Mouse (Mus musculus) lung, postnatal 10 days (tissue): Measurements from ENCODE around the gene Pygo1.

ENCODE experiments used
- DNase-seq: peaks from one replicate; pipeline ENCODE4 v3.0.0; 2021

The Pygo1 gene

GRCm38 (mm10) chr9:72925021-72925934, at the start of gene Pygo1:
Gene Pygo1 (plus strand): TSS chr9:72925645.
- DNase-seq, result peak; percentile 70

GRCm38 (mm10) chr9:72875878-72876277, 49.6 kb upstream of the Pygo1 start:
- no peak for DNase-seq

DNA sequence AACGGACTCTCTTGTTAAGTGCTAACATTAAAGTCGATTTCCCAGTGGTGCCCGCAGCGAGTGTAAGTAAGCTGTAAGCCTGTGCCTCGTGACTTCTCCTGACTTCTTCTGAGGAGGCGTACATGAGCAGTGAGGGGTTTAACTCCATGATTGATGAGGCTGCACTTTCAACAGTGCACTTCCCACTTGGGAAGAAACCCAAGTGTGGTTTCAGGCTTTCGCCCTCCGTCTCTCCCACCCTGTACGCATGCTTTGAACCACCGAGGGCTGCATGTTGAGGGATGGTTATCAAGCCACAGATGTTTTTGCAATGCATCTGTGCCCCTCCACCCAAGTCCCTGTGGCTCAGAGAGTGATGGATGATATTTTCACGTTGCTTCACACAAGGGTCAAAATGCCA, 47.5 kb upstream of the Pygo1 start:
- no peak for DNase-seq

DNA sequence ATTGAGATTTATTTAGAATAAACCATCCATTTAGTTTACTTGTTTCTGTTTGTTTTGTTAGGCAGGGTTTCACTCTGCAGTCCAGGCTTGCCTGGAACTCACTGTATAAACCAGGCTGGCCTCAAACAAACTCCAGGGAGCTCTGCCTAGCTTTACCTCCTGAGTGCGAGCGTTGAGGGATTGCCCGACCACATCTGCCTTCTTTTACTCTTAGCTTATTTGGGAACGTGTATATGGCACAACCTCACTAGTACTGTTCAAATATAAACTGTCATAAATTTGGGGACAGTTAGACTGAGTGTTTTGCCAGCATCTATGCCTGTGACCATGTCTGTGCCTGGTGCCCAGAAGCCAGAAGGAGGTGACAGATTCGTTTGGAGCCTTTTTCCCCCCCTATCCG, 46.8 kb upstream of the Pygo1 start:
- no peak for DNase-seq

DNA sequence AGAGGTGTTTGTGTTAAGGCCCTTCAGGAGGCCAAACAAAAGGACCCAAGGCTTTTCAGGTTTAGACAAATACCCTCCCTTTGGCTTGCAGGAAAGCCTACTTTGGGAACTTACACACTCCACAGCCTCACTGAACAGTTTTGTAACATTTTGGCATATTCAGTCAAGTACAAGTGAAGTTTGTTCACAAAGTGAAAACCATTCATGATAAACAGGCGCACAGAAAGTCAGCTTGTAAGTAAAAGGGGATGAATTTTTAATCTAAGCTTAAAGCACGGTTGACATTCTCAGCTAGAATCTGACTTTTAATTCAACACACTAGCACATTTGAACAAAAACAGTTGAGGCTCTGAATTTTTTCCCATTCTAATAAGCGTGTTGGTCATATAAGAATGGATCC, 45.8 kb upstream of the Pygo1 start:
- DNase-seq, result no peak

DNA sequence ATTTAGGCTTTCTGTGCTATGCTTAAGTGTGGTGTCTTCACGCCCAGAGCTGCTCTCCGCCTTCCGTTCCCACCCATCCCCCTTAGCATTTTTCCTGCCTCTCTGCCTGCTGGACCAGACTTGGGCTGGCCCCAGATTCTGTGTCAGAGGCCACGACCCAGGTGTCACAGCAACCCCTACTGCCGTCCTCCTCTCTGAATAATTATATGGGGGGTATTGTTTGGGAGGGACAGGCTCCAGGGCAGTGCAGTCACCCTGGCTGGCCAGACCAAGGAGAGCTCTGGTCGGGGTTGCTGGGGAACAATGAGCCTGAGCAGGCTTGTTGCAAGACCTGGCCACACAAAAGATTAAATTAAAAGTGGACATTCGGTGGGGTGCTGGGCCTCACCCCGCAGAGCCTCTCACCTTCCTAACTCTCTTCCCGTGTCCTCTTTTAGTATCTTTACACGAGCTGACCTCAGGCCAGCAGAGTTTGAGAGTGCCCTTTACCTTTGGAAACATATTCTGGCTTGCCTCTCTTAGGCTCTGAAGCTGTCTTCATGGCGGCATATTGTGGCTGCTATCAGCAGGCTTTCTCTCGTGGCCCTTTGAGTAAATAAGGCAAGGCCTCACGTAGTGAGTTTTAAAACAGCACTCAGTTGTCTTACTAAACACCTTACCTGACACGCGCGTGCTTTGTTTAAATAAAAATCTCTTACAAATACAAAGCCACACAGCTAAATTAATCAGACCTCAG, 45.1 kb upstream of the Pygo1 start:
- DNase-seq, result peak; percentile 40

DNA sequence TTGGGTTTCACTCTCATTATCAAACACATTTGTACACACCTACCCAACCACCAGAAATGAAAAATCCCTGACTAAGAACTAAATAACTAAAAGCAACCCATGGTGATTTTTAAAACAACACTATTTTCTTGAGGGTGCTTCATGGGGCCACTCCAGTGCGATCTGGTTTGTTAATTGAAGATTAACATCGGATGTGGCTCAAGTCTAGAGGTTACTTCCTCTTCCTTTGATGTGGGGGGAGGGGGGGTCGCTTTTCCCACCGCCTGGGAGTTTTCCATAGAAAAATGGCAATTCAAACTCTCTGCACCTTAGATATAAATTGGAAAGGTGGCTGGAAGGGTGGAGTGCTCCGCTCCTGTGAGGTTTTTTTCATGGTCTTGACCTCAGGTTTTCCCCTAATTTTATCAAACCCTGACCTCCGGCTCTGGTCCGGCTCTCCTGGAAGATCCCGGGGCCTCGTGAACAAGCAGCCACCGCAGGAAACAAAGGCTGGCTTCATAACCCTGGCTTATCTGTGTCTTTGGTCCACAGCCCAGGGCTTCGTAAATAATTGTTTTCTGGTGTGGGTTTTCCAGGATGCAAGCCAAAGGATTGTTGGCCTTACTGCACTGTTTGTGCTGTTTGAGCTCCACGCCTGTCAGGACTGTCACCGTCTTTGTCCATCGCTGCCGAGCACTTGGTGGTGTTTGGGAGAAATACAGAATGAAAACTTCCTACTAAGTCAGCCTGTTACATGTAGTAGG, 44.2 kb upstream of the Pygo1 start:
- peak; percentile 80 for DNase-seq

- DNase-seq, result peak; percentile 73
Measured at GRCm38 (mm10) chr9:72883940-72884339, 41.5 kb upstream of the Pygo1 start.

GRCm38 (mm10) chr9:72889777-72890176, 35.7 kb upstream of the Pygo1 start:
- no peak for DNase-seq

DNA sequence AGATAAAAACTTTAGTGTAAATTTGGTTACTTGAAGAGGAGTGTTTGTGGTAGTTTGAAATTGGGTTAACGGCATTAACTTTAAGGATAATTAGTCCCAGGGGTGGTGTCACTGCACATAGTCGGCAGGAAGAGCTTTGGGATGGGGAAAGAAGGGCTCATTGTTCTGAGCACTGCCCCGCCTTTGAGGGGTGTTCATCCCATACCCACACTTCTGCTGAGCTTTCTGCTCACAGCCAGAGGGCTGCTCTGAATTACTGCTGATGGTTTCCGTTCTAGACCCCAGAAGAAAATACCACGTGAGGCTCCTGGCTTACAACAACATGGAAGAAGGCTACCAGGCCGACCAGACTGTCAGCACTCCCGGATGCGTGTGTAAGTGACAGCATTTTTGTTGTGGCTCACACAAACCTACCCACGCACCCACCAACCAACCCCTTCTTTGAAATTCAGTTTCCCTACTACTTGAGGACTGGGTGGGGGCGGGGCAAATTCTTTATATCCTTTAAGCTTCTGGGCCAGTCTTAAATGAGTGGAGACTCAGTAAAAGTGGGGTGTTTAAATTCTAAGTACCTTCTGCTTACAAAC, 34.9 kb upstream of the Pygo1 start:
- DNase-seq, result no peak

DNA sequence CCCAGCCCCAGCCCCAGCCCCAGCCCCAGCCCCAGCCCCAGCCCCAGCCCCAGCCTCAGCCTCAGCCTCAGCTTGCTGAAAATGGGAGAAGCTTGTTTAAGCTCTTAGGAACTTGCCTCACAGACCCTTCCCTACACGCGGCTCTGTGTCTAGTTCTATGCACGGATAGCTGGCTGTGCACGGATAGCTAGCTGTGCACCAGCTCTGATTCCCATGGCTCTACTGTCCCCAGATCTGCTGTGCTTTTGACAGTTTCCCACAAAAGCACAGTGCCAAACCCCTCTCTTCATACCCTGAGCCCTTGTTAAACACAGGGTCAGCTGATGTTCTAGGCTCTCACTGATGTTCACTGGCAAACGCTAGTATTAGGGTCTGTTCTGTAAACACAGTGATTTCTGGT, 32.7 kb upstream of the Pygo1 start:
- no peak for DNase-seq

- no peak for DNase-seq
Measured at GRCm38 (mm10) chr9:72894796-72895352, 30.6 kb upstream of the Pygo1 start.

GRCm38 (mm10) chr9:72902057-72902456, 23.4 kb upstream of the Pygo1 start:
- no peak for DNase-seq

GRCm38 (mm10) chr9:72902611-72903010, 22.8 kb upstream of the Pygo1 start:
- DNase-seq, result no peak

GRCm38 (mm10) chr9:72906693-72907103, 18.7 kb upstream of the Pygo1 start:
- peak; percentile 53 for DNase-seq

DNA sequence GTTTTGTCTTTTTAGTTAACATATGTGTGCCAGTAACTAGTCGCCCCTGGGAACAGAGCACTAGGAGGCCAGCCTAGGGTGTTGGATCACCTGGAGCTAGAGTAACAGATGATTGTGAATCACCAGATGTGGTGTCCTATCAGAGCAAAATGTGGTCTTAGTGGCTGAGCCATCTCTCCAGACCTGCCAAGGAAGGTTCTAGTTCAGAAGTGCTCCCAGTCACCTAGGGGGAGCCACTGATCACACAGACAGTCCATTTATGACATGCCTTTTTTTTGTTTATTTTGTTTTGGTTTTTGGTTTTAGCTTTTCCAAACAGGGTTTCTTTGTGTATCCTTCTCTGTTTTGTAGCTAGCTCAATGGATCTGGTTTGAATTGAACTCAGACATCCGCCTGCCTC, 14.1 kb upstream of the Pygo1 start:
- DNase-seq, result no peak

- no peak for DNase-seq
Measured at GRCm38 (mm10) chr9:72913551-72913950, 11.9 kb upstream of the Pygo1 start.

- no peak for DNase-seq
Measured at GRCm38 (mm10) chr9:72915728-72916127, 9.7 kb upstream of the Pygo1 start.

DNA sequence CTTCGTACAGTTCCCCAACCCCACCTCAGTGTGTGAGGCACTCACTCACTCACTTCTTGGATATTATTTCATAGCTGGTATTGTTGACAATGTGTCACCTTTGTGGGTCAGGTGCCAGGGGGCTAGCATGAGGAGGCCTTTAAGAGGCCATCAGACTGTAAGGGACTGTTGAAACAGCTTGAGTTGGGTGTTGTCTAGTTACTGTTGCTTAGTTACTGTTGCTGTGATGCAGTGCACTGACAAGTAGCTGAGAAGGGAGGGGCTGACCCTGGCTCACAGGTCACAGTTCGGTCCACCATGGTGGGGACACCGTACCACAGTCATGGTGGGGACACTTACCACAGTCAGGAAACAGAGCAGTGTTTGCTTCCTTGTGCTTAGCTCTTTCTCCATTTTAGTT, 2.4 kb upstream of the Pygo1 start:
- peak; percentile 16 for DNase-seq

DNA sequence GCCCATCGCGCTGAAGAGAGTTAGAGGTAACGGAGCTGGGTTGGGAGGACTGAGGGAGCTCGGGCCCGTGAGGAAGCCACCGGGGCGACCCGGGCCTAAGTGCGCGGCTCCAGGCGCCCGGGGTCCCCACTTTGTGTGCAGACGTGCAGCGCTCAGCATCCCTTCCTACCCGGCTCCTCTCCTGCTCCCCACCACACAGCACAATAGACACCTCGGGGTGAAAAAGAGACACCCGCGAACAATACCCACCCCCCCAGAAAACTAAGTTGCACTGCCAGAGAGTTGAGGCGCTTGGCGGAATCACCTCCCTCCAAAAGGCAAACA, 452 bp downstream of the Pygo1 start:
- no peak for DNase-seq

- no peak for DNase-seq
Measured at GRCm38 (mm10) chr9:72931166-72931790, 5.8 kb downstream of the Pygo1 start.

DNA sequence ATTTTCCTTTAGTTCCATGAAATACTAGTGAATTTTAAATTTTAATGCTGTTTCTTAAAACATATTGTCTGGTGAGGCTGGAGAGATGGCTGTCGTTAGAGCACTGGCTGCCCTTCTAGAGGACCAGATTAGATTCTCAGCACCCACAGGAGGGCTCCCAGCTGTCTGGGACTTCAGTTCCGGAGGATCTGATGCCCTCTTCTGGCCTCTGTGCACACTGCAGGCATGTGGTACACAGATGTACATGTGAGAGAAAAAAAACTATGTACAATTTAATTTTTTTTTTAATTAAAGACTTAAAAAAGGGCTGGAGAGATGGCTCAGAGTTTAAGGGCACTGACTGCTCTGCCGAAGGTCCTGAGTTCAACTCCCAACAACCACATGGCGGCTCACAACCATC, 9.9 kb downstream of the Pygo1 start:
- DNase-seq, result no peak
